Comparison of ENCODE assay signal across 8 mouse cellular contexts in the genomic region with DNA sequence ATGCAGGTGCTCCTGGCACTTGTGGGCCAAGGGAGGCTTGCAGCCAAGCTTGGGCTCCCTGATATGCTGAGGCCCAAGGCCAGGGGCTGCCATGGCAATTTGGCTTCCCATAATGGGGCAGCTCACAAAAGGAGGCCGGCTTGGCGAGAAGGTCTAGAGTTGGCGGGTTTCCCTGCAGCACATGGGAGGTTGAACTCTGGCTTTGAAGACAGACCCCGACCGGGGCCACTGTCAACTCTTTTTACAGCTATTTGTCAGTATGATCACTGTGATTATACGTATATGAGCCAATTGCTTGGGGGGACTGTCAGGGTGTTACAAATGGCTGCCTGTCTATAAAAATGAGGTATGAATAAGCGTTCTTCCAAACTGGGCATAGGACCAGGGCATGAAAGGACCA. TPM values are rescaled to one million over a fixed set of nuclear protein-coding genes. Genes with fewer than 3 reads are reported as not detected.
DNase-seq lines count a peak whose midpoint lies in the region; ATAC-seq lines count a peak whose summit lies in the region.
"Had no signal": no experiment of that assay in that cellular context is flagged by ENCODE, and none has a peak within 500 bp of the region (broad histone marks: within the 10 kb centered on the region; RNA-seq: fewer than 3 reads in every experiment).

No protein-coding gene starts in this region.

- DNase-seq in brain, adult 2 months (ENCODE audit: low read depth, low spot score): peak; percentile 59
- peak; percentile 46 for DNase-seq in cerebellum, adult 11-12 months
- DNase-seq in frontal cortex, postnatal 36 days (ENCODE audit: low spot score in 2 of 2): peak; percentile 55 to 78
- peak; percentile 70 to 72 for DNase-seq in left cerebral cortex, postnatal 14 days (ENCODE audit: low spot score in 2 of 2)
- no peak for DNase-seq in MN1 (ENCODE audit: low spot score)
- DNase-seq in spleen, postnatal 10 days (ENCODE audit: low spot score in 2 of 2): no peak

- intact Hi-C loops in left cerebral cortex, postnatal 14 days (cut with DNase I): no loop called here

- no peak for ATAC-seq in megakaryocyte, adult 5-6 weeks (ENCODE audit: poor library complexity, severe bottlenecking)

RNA-seq across cellular contexts. Expression of a gene that starts 50.6 kb away (rescaled TPM):
- 10 to 100 TPM; 15.7 to 17.5 TPM for total RNA-seq in left cerebral cortex, postnatal 14 days (2021)
- not detected in 2 replicates for total RNA-seq in megakaryocyte, adult 5-6 weeks (2015)
- total RNA-seq in megakaryocyte, adult 5-6 weeks (2017): not detected in 2 replicates
- total RNA-seq: common myeloid progenitor, adult 5-6 weeks had no signal

Comparison
In these comparisons a context has a peak if more than half of its experiments do, and no peak if none do; other contexts are left out.
1. DNase-seq: peak in brain, adult 2 months (single experiment), cerebellum, adult 11-12 months (single experiment), frontal cortex, postnatal 36 days (2 of 2) and left cerebral cortex, postnatal 14 days (2 of 2); none in MN1 (single experiment) and spleen, postnatal 10 days (0 of 2).
2. RNA of a gene that starts 50.6 kb away (total RNA-seq): 15.7 to 17.5 TPM in left cerebral cortex, postnatal 14 days; not detected in megakaryocyte, adult 5-6 weeks; every median in the first group is over 10 times any median in the second.